9 mouse cellular contexts compared by ENCODE assay signal in genomic region chr19:32710288-32710687, GRCm38 (mm10). TPM values are rescaled to one million over a fixed set of nuclear protein-coding genes. Genes with fewer than 3 reads are reported as not detected.
DNase-seq lines count a peak whose midpoint lies in the region; ATAC-seq lines count a peak whose summit lies in the region.
"Had no signal": no experiment of that assay in that cellular context is flagged by ENCODE, and none has a peak within 500 bp of the region (broad histone marks: within the 10 kb centered on the region; RNA-seq: fewer than 3 reads in every experiment).

No protein-coding gene starts in this region.

- 0 out of 2 replicates have a peak overlapping the region, but pooled peaks have one; percentile 73 for H3K4me2 ChIP-seq in forebrain, embryonic 12.5 days
- H3K4me2 ChIP-seq in forebrain, embryonic 16.5 days (ENCODE audit: low read length) = no peak overlapping the region; the same call in 1 of the 2 replicates
- peak overlapping the region; percentile 85 for H3K4me2 ChIP-seq in liver, embryonic 12.5 days
- peak overlapping the region; percentile 68; the same call in 1 of the 2 replicates for H3K4me2 ChIP-seq in midbrain, embryonic 15.5 days

- peaks cover 13% of the 10 kb centered on the region for H3K36me3 ChIP-seq in forebrain, embryonic 12.5 days (replicated peaks)
- 0 out of 2 replicates have a peak, but pooled peaks cover 4% of the 10 kb centered on the region for H3K36me3 ChIP-seq in forebrain, embryonic 16.5 days (ENCODE audit: control insufficient read depth, insufficient read depth)
- peaks cover 20% of the 10 kb centered on the region for H3K36me3 ChIP-seq in liver, embryonic 12.5 days
- H3K36me3 ChIP-seq in midbrain, embryonic 15.5 days (replicated peaks) = peaks cover 9% of the 10 kb centered on the region; the same call in 1 of the 2 replicates

- no peak overlapping the region for H3K27ac ChIP-seq in forebrain, embryonic 12.5 days
- no peak overlapping the region for H3K27ac ChIP-seq in forebrain, embryonic 16.5 days (ENCODE audit: low read length)
- H3K27ac ChIP-seq in liver, embryonic 12.5 days = no peak overlapping the region
- H3K27ac ChIP-seq in midbrain, embryonic 15.5 days = no peak overlapping the region

- 67% methylated on average over 3 of the region's 3 CpGs for WGBS in forebrain, embryonic 12.5 days
- WGBS in forebrain, embryonic 16.5 days = 58% methylated on average over 3 of the region's 3 CpGs
- 57% methylated on average over 3 of the region's 3 CpGs for WGBS in liver, embryonic 12.5 days (ENCODE audit: insufficient replicate concordance)
- 67% methylated on average over 3 of the region's 3 CpGs for WGBS in midbrain, embryonic 15.5 days

- H3K9ac ChIP-seq in forebrain, embryonic 12.5 days = no peak overlapping the region
- H3K9ac ChIP-seq in forebrain, embryonic 16.5 days (replicated peaks; ENCODE audit: low read depth, low read length) = no peak overlapping the region
- H3K9ac ChIP-seq in liver, embryonic 12.5 days = no peak overlapping the region
- H3K9ac ChIP-seq in midbrain, embryonic 15.5 days = no peak overlapping the region

- H3K27me3 ChIP-seq in forebrain, embryonic 12.5 days = no peaks in the 10 kb centered on the region
- no peaks in the 10 kb centered on the region for H3K27me3 ChIP-seq in forebrain, embryonic 16.5 days (replicated peaks; ENCODE audit: control insufficient read depth, insufficient read depth, low read length)
- H3K27me3 ChIP-seq in liver, embryonic 12.5 days (replicated peaks) = no peaks in the 10 kb centered on the region
- H3K27me3 ChIP-seq in midbrain, embryonic 15.5 days (replicated peaks) = no peaks in the 10 kb centered on the region

- DNase-seq in liver (no peak), ZHBTc4 (ENCODE audit: low read depth, low spot score) (peak; percentile 27)
- no peak for DNase-seq in gastrocnemius, postnatal 10 days
- no peak for DNase-seq in ovary, postnatal 14 days (ENCODE audit: low spot score)
- DNase-seq: heart, postnatal 14 days had no signal

- no peaks in the 10 kb centered on the region for H3K9me3 ChIP-seq in forebrain, embryonic 12.5 days
- no peaks in the 10 kb centered on the region for H3K9me3 ChIP-seq in forebrain, embryonic 16.5 days (ENCODE audit: control insufficient read depth, low read length)
- H3K9me3 ChIP-seq in liver, embryonic 12.5 days (replicated peaks) = no peaks in the 10 kb centered on the region
- H3K9me3 ChIP-seq in midbrain, embryonic 15.5 days = no peaks in the 10 kb centered on the region

- H3K4me3 ChIP-seq in forebrain, embryonic 12.5 days (replicated peaks) = no peak overlapping the region
- H3K4me3 ChIP-seq in forebrain, embryonic 16.5 days (replicated peaks; ENCODE audit: low read length) = no peak overlapping the region
- no peak overlapping the region for H3K4me3 ChIP-seq in liver, embryonic 12.5 days
- H3K4me3 ChIP-seq in midbrain, embryonic 15.5 days = no peak overlapping the region

- no peak for ATAC-seq in forebrain, embryonic 12.5 days (ENCODE audit: low FRiP score)
- ATAC-seq in forebrain, embryonic 16.5 days = no peak
- ATAC-seq in liver, embryonic 12.5 days = no peak
- ATAC-seq in midbrain, embryonic 15.5 days (replicated peaks) = no peak

- H3K4me1 ChIP-seq in forebrain, embryonic 12.5 days = peaks cover 22% of the 10 kb centered on the region
- H3K4me1 ChIP-seq in forebrain, embryonic 16.5 days (replicated peaks; ENCODE audit: control insufficient read depth, insufficient read depth, low read length) = peaks cover 15% of the 10 kb centered on the region
- peaks cover 35% of the 10 kb centered on the region for H3K4me1 ChIP-seq in liver, embryonic 12.5 days
- peaks cover 21% of the 10 kb centered on the region for H3K4me1 ChIP-seq in midbrain, embryonic 15.5 days

RNA-seq across cellular contexts. Expression of gene Atad1, which starts 29.3 kb away (rescaled TPM):
- 98.4 and 98.9 TPM in 2 replicates for polyA plus RNA-seq in forebrain, embryonic 12.5 days (2016; fragmentation: Nextera tagmentation; extraction: Ambion mirVana)
- polyA plus RNA-seq in forebrain, embryonic 16.5 days (2015; fragmentation: Nextera tagmentation; extraction: Ambion mirVana) = 123 and 129 TPM in 2 replicates
- polyA plus RNA-seq in liver, embryonic 12.5 days (2016; fragmentation: Nextera tagmentation; extraction: Ambion mirVana) = 32.2 and 32.3 TPM in 2 replicates
- polyA plus RNA-seq in midbrain, embryonic 15.5 days (2015; fragmentation: Nextera tagmentation; extraction: Ambion mirVana) = 106 and 110 TPM in 2 replicates
- total RNA-seq in gastrocnemius, postnatal 10 days (2021) = 10 to 100 TPM; 42.2 to 45.2 TPM

RNA-seq across cellular contexts. Expression of gene Pten, which starts 47.0 kb away (rescaled TPM):
- polyA plus RNA-seq in forebrain, embryonic 12.5 days (2016; fragmentation: Nextera tagmentation; extraction: Ambion mirVana) = 14.0 and 14.3 TPM in 2 replicates
- polyA plus RNA-seq in forebrain, embryonic 16.5 days (2015; fragmentation: Nextera tagmentation; extraction: Ambion mirVana) = 11.5 and 13.4 TPM in 2 replicates
- polyA plus RNA-seq in liver, embryonic 12.5 days (2016; fragmentation: Nextera tagmentation; extraction: Ambion mirVana) = 5.4 and 5.9 TPM in 2 replicates
- polyA plus RNA-seq in midbrain, embryonic 15.5 days (2015; fragmentation: Nextera tagmentation; extraction: Ambion mirVana) = 10.5 and 12.2 TPM in 2 replicates
- 10 to 100 TPM; 44.7 to 46.3 TPM for total RNA-seq in gastrocnemius, postnatal 10 days (2021)
